Mouse (Mus musculus): Measurements from ENCODE around the gene Kcnj12. TPM values are rescaled to one million over a fixed set of nuclear protein-coding genes. Genes with fewer than 3 reads are reported as not detected.

Gene Kcnj12
- polyA plus RNA-seq, 1 experiment from 2014 or later, result 0.76 TPM

GRCm38 (mm10) chr11:61004781-61005180 lies 17.6 kb upstream of the Kcnj12 start:
- 76% methylated on average over 5 of the region's 5 CpGs for WGBS
- no peaks in the 10 kb centered on the region for H3K4me1 ChIP-seq (replicated peaks; ENCODE audit: control insufficient read depth, insufficient read depth, low read length)
- H3K4me3 ChIP-seq (ENCODE audit: low read depth, low read length), result no peak overlapping the region
- 0 out of 2 replicates have a peak, but pooled peaks cover 4% of the 10 kb centered on the region for H3K27me3 ChIP-seq (replicated peaks; ENCODE audit: control insufficient read depth, insufficient read depth, low read length)
- no peak for TF ChIP-seq CTCF (IDR thresholded peaks at IDR 0.05; ENCODE audit: low read depth)
- no peak overlapping the region for H3K9ac ChIP-seq (ENCODE audit: low read depth, low read length)
- no peak overlapping the region for H3K4me2 ChIP-seq (replicated peaks; ENCODE audit: low read depth)
- no peak for ATAC-seq
- H3K27ac ChIP-seq (ENCODE audit: low read depth, low read length), result no peak overlapping the region
- no peaks in the 10 kb centered on the region for H3K36me3 ChIP-seq (ENCODE audit: control insufficient read depth, insufficient read depth)
- H3K9me3 ChIP-seq (ENCODE audit: control insufficient read depth), result no peaks in the 10 kb centered on the region

- 0 out of 2 replicates have a peak, but pooled peaks cover 4% of the 10 kb centered on the region for H3K27me3 ChIP-seq (replicated peaks; ENCODE audit: control insufficient read depth, insufficient read depth, low read length)
- H3K4me2 ChIP-seq (replicated peaks; ENCODE audit: low read depth), result no peak overlapping the region
- no peaks in the 10 kb centered on the region for H3K4me1 ChIP-seq (replicated peaks; ENCODE audit: control insufficient read depth, insufficient read depth, low read length)
- no peak for ATAC-seq
- H3K27ac ChIP-seq (ENCODE audit: low read depth, low read length), result no peak overlapping the region
- no peaks in the 10 kb centered on the region for H3K36me3 ChIP-seq (ENCODE audit: control insufficient read depth, insufficient read depth)
- TF ChIP-seq CTCF (IDR thresholded peaks at IDR 0.05; ENCODE audit: low read depth), result no peak
- no peaks in the 10 kb centered on the region for H3K9me3 ChIP-seq (ENCODE audit: control insufficient read depth)
- H3K4me3 ChIP-seq (ENCODE audit: low read depth, low read length), result no peak overlapping the region
- 56% methylated on average over 6 of the region's 6 CpGs for WGBS
- no peak overlapping the region for H3K9ac ChIP-seq (ENCODE audit: low read depth, low read length)
Observed at GRCm38 (mm10) chr11:61005345-61005744, 17.0 kb upstream of the Kcnj12 start.

GRCm38 (mm10) chr11:61011736-61012294 lies 10.5 kb upstream of the Kcnj12 start:
- Histone ChIP-seq H3K27ac (ENCODE audit: low read depth, low read length) (no peak overlapping the region), H3K36me3 (ENCODE audit: control insufficient read depth, insufficient read depth) (no peaks in the 10 kb centered on the region)
- ATAC-seq, result no peak

GRCm38 (mm10) chr11:61016866-61017398 lies 5.4 kb upstream of the Kcnj12 start:
- peaks cover 12% of the 10 kb centered on the region for H3K27me3 ChIP-seq (replicated peaks; ENCODE audit: control insufficient read depth, insufficient read depth, low read length)
- no peaks in the 10 kb centered on the region for H3K9me3 ChIP-seq (ENCODE audit: control insufficient read depth)
- H3K4me2 ChIP-seq (replicated peaks; ENCODE audit: low read depth), result no peak overlapping the region
- no peaks in the 10 kb centered on the region for H3K36me3 ChIP-seq (ENCODE audit: control insufficient read depth, insufficient read depth)
- H3K27ac ChIP-seq (ENCODE audit: low read depth, low read length), result no peak overlapping the region
- no peak overlapping the region for H3K4me3 ChIP-seq (ENCODE audit: low read depth, low read length)
- TF ChIP-seq CTCF (IDR thresholded peaks at IDR 0.05; ENCODE audit: low read depth), result no peak
- 45% methylated on average over 8 of the region's 8 CpGs for WGBS
- 0 out of 2 replicates have a peak, but pooled peaks cover 4% of the 10 kb centered on the region for H3K4me1 ChIP-seq (replicated peaks; ENCODE audit: control insufficient read depth, insufficient read depth, low read length)
- ATAC-seq, result no peak
- H3K9ac ChIP-seq (ENCODE audit: low read depth, low read length), result no peak overlapping the region

More at GRCm38 (mm10) chr11:61011736-61012294, 10.5 kb upstream of the Kcnj12 start:
- Histone ChIP-seq H3K4me3 (ENCODE audit: low read depth, low read length) (no peak overlapping the region), H3K4me1 (replicated peaks; ENCODE audit: control insufficient read depth, insufficient read depth, low read length) (no peaks in the 10 kb centered on the region), H3K9ac (ENCODE audit: low read depth, low read length) (no peak overlapping the region), H3K4me2 (replicated peaks; ENCODE audit: low read depth) (no peak overlapping the region), H3K27me3 (replicated peaks; ENCODE audit: control insufficient read depth, insufficient read depth, low read length) (0 out of 2 replicates have a peak, but pooled peaks cover 2% of the 10 kb centered on the region), H3K9me3 (ENCODE audit: control insufficient read depth) (no peaks in the 10 kb centered on the region)
- WGBS, result 50% methylated on average over 9 of the region's 9 CpGs
- TF ChIP-seq CTCF (IDR thresholded peaks at IDR 0.05; ENCODE audit: low read depth), result no peak

GRCm38 (mm10) chr11:61021129-61021528 lies 1.2 kb upstream of the Kcnj12 start:
- peaks cover 39% of the 10 kb centered on the region for H3K27me3 ChIP-seq (replicated peaks; ENCODE audit: control insufficient read depth, insufficient read depth, low read length)
- no peak overlapping the region for H3K4me3 ChIP-seq (ENCODE audit: low read depth, low read length)
- H3K9ac ChIP-seq (ENCODE audit: low read depth, low read length), result no peak overlapping the region
- 59% methylated on average over 5 of the region's 5 CpGs for WGBS
- 0 out of 2 replicates have a peak, but pooled peaks cover 4% of the 10 kb centered on the region for H3K4me1 ChIP-seq (replicated peaks; ENCODE audit: control insufficient read depth, insufficient read depth, low read length)
- no peaks in the 10 kb centered on the region for H3K36me3 ChIP-seq (ENCODE audit: control insufficient read depth, insufficient read depth)
- no peak overlapping the region for H3K27ac ChIP-seq (ENCODE audit: low read depth, low read length)
- no peaks in the 10 kb centered on the region for H3K9me3 ChIP-seq (ENCODE audit: control insufficient read depth)
- H3K4me2 ChIP-seq (replicated peaks; ENCODE audit: low read depth), result no peak overlapping the region
- ATAC-seq, result no peak
- no peak for TF ChIP-seq CTCF (IDR thresholded peaks at IDR 0.05; ENCODE audit: low read depth)

GRCm38 (mm10) chr11:61021676-61022549 lies 451 bp upstream of the Kcnj12 start:
- H3K4me3 ChIP-seq (ENCODE audit: low read depth, low read length), result peak overlapping the region; percentile 39

More at GRCm38 (mm10) chr11:61021676-61022549, 451 bp upstream of the Kcnj12 start:
- Histone ChIP-seq H3K27me3 (replicated peaks; ENCODE audit: control insufficient read depth, insufficient read depth, low read length) (peaks cover 39% of the 10 kb centered on the region), H3K36me3 (ENCODE audit: control insufficient read depth, insufficient read depth) (no peaks in the 10 kb centered on the region), H3K4me1 (replicated peaks; ENCODE audit: control insufficient read depth, insufficient read depth, low read length) (0 out of 2 replicates have a peak, but pooled peaks cover 3% of the 10 kb centered on the region), H3K27ac (ENCODE audit: low read depth, low read length) (no peak overlapping the region), H3K4me2 (replicated peaks; ENCODE audit: low read depth) (peak overlapping the region; percentile 75), H3K9me3 (ENCODE audit: control insufficient read depth) (no peaks in the 10 kb centered on the region), H3K9ac (ENCODE audit: low read depth, low read length) (no peak overlapping the region)
- no peak for TF ChIP-seq CTCF (IDR thresholded peaks at IDR 0.05; ENCODE audit: low read depth)
- no peak for ATAC-seq
- WGBS, result 2% methylated on average over 67 of the region's 68 CpGs

Measured in intestine, postnatal 0 days (tissue).